Mouse (Mus musculus): Measurements from ENCODE around the gene Trub2.

The Trub2 gene

GRCm38 (mm10) chr2:29773323-29773722 lies 15.0 kb downstream of the Trub2 start:
- no peak for DNase-seq (ENCODE audit: extremely low spot score)

- no peak for DNase-seq (ENCODE audit: extremely low spot score)
Observed at GRCm38 (mm10) chr2:29771611-29772461, 16.5 kb downstream of the Trub2 start.

GRCm38 (mm10) chr2:29770162-29770561 lies 18.1 kb downstream of the Trub2 start:
- DNase-seq (ENCODE audit: extremely low spot score), result no peak

- no peak for DNase-seq (ENCODE audit: extremely low spot score)
Observed at GRCm38 (mm10) chr2:29768901-29769300, 19.4 kb downstream of the Trub2 start.

- DNase-seq (ENCODE audit: extremely low spot score), result no peak
Observed at GRCm38 (mm10) chr2:29767976-29768709, 20.2 kb downstream of the Trub2 start.

- DNase-seq (ENCODE audit: extremely low spot score), result peak; percentile 70
Observed at GRCm38 (mm10) chr2:29764831-29765230, 23.5 kb downstream of the Trub2 start.

GRCm38 (mm10) chr2:29755693-29756092 lies 32.6 kb downstream of the Trub2 start:
- no peak for DNase-seq (ENCODE audit: extremely low spot score)

GRCm38 (mm10) chr2:29752397-29752796 lies 35.9 kb downstream of the Trub2 start:
- DNase-seq (ENCODE audit: extremely low spot score), result no peak

GRCm38 (mm10) chr2:29751497-29751896 lies 36.8 kb downstream of the Trub2 start, which contains the start of gene Gm13420:
Gene Gm13420 (minus strand): TSS chr2:29751685.
- DNase-seq (ENCODE audit: extremely low spot score), result peak; percentile 27

- no peak for DNase-seq (ENCODE audit: extremely low spot score)
Observed at GRCm38 (mm10) chr2:29748499-29748898, 39.8 kb downstream of the Trub2 start.

- DNase-seq (ENCODE audit: extremely low spot score), result peak; percentile 39
Observed at GRCm38 (mm10) chr2:29747852-29748251, 40.5 kb downstream of the Trub2 start.

GRCm38 (mm10) chr2:29747188-29747782 lies 41.0 kb downstream of the Trub2 start:
- peak; percentile 23 for DNase-seq (ENCODE audit: extremely low spot score)

GRCm38 (mm10) chr2:29744256-29744655 lies 44.0 kb downstream of the Trub2 start:
- no peak for DNase-seq (ENCODE audit: extremely low spot score)

- no peak for DNase-seq (ENCODE audit: extremely low spot score)
Observed at GRCm38 (mm10) chr2:29741207-29741606, 47.1 kb downstream of the Trub2 start.

- DNase-seq (ENCODE audit: extremely low spot score), result no peak
Observed at GRCm38 (mm10) chr2:29739368-29739767, 48.9 kb downstream of the Trub2 start.

- DNase-seq (ENCODE audit: extremely low spot score), result no peak
Observed at GRCm38 (mm10) chr2:29738799-29739198, 49.5 kb downstream of the Trub2 start.

- no peak for DNase-seq (ENCODE audit: extremely low spot score)
Observed at GRCm38 (mm10) chr2:29737209-29737925, 50.9 kb downstream of the Trub2 start.

GRCm38 (mm10) chr2:29735708-29736107 lies 52.6 kb downstream of the Trub2 start:
- no peak for DNase-seq (ENCODE audit: extremely low spot score)

GRCm38 (mm10) chr2:29733348-29733747 lies 55.0 kb downstream of the Trub2 start:
- DNase-seq (ENCODE audit: extremely low spot score), result no peak

GRCm38 (mm10) chr2:29732559-29732958 lies 55.7 kb downstream of the Trub2 start:
- DNase-seq (ENCODE audit: extremely low spot score), result no peak

- no peak for DNase-seq (ENCODE audit: extremely low spot score)
Observed at GRCm38 (mm10) chr2:29731545-29731944, 56.8 kb downstream of the Trub2 start.

- DNase-seq (ENCODE audit: extremely low spot score), result no peak
Observed at GRCm38 (mm10) chr2:29729500-29729899, 58.8 kb downstream of the Trub2 start.

All from embryo, embryonic 9.5 days (tissue).